Mouse (Mus musculus): ENCODE results near the gene Kctd5. TPM values are rescaled to one million over a fixed set of nuclear protein-coding genes. Genes with fewer than 3 reads are reported as not detected.

The Kctd5 gene
- total RNA-seq, 2 experiments from 2014 or later = 11.1 to 12.2 TPM

DNA sequence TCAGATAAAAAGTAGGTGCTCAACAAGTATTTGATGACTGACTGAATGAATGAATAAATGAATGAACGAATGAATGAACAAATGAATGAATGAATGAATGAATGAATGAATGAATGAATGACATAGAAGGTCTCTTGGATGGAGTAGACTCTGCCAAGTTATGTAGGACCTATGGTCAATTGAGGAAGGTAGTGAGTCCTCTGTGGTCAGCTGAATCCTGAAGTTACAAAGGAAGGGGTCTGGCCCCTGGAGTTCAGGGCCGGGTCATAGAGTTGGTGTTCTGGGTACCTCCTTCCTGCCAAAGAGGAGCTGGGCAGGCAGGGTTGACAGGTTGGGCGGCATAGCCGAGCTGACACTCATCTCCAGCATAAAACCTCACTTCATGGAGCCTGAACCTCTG lies 35.4 kb downstream of the Kctd5 start, which contains the start of gene Prss27:
Prss27 (plus strand) TSS at position 301 of the 400 bp plus-strand sequence.
- no peak for DNase-seq (ENCODE audit: low spot score in 2 of 2)

DNA sequence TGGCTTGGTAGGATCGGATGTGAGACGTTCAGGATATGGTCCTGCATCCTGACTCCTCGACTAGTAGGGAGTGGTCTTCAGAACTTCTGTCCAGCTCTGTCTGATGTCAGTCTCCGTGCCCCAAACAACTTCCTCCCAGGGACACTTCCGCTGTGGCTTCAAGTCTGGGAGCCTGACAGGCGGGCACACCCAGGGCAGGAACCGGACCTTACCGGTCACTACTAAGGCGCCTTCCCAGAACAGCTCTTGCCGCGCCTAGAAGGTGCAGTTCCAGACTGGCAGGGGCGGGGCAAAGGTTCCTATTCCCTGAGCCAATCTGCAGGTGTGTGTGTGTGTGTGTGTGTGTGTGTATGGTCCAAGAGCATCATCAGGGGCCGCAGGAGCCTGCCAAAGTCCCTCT lies 35.9 kb downstream of the Kctd5 start:
- DNase-seq (ENCODE audit: low spot score in 2 of 2) = no peak

DNA sequence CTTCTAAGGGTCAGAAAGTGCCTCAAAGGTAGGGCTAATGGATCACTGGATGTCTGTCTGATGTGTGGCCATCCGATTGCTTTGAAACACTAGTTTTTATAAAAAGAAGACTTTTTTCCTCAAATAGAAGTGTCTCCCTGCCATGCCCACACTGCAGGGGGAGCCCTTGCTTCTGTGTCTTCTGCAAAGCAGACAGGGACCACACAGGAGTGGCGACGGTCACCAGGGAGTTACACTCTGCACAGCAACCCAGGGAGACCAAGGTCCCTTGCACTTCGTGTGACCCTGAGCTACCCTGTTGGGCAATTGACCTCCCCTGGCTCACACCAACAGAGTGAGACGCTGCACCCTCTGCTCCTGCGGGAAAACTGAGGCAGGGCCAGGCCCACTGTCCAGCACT lies 36.3 kb downstream of the Kctd5 start:
- no peak for DNase-seq (ENCODE audit: low spot score in 2 of 2)

DNA sequence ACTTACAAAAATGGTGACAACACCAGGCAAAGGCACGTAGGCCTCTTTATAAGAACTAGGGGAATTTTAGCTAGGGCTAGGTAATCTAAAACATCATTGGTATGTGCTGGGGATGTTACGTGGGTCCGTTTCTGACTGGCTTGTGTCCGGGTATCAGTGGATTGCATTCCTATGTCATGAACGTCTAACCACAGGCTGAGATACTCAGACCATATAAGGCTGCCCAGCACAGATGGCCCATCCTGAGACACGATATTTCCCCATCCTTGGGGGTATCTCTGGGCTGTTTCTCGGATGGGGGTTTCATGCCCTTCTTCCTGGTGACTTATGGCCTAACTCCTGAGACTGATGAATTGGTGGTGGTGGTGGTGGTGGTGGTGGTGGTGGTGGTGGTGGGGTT lies 38.2 kb downstream of the Kctd5 start:
- DNase-seq (ENCODE audit: low spot score in 2 of 2) = no peak

DNA sequence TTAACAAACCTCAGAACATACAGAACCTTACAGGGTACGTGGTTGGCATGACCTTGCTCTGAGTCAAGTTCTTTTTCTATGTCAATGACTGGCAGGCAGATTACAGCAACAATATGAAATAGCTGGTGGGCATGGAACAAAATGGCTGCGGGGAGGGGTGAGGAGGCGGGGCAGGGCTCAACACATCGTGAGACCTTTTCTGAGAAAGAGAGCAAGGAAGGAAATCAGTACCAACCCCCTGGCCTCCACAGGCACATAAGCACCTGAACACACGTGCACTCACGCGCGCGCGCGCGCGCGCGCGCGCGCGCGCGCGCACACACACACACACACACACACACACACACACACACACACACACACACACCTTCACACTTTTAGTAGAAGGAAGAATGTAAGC lies 42.7 kb downstream of the Kctd5 start:
- no peak for DNase-seq (ENCODE audit: low spot score in 2 of 2)

DNA sequence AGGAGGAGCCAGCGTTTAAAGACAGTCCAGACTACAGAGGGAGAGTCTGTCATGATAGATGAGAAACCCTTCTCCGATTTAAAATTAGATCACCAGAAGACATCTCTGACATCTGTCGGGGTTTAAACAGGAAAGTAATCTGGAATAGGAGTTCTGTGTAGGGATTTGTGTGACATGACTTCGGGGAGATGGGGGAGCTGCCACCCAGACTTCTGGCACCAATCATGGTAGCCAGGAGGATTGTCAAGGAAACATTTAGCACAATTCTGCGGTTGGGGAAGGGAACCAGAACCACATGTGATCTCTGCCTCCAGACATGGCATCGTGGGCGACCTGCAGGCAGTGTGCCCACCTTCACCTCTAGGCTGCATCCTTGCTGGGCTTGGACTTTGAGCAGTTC lies 43.8 kb downstream of the Kctd5 start:
- no peak for DNase-seq (ENCODE audit: low spot score in 2 of 2)

DNA sequence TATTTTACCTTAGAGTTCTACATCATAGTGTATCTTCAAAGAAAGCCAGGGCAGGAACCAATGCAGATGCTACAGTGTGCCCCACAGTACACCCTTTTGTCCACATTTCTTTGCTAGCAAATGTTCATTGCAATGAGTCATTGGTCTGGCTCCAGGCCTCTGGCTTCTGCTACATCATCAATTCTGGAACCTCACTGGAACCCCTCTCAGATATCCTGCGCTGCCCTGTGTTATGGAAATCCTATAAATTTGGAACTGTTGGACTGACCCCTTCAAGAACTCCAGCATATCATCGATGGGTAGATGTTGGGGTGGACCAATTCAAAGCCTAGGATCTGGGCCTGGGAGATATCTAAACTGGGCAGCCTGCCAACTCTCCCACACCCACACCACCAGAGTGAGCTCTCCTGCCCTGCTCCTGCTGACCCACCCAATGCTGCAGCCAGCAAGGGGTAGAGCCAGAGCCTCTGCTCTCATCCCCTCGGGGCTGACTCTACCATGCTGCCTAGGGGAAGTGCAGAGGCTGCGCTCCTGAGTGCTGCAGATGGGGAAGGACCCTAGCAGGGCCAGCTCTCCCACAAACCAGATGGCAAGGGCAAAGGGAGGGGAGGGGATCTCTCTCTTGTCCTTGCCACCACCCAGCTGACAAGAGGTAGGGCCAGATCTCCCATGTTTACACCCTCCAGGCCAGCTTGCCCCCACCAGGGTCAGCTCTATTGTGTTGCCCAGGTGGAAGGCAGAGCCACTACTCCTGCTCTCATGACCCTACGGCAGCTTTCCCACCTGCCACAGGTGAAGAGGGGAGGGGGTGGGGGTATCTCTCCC lies 51.7 kb downstream of the Kctd5 start:
- DNase-seq (ENCODE audit: low spot score in 2 of 2) = no peak

DNA sequence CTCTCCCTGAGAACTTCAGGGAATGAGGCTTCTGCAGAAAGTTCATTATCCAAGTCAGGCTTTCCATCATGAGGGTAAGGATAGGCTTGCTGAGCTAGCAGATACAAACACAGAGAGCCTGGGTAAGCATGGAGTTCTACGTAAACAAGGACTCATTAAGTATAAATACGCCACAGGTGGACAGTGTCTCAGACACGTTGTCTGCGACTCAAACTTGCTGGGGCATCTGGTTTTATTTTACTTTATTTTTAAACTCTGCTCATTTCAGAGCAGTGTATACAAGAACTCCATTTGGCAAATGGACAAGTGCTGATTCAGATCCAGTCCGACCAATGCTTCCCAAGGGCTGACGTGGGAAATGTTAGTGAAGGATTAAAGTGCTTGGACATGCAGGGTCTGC lies 52.6 kb downstream of the Kctd5 start:
- DNase-seq (ENCODE audit: low spot score in 2 of 2) = no peak

DNA sequence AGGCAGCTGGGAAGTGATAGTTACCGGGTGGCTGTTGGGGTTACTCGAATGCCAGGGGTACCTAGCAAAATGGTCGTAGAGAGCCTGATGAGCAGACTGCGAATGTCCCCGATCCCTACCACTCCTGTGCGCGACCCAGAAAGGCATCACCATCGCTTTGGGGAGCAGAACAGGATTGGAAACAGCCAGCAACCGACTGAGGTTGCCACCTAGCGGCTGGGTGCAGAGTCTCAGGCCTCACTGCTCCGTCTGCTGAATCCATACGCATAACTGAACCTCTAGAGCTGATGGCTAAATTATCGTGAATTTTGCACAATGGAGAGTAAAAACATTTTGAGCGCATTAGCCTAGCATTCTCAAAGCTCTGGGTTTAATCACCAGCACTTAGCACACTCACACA lies 57.6 kb downstream of the Kctd5 start:
- peak; percentile 37 to 49 for DNase-seq (ENCODE audit: low spot score in 2 of 2)

DNA sequence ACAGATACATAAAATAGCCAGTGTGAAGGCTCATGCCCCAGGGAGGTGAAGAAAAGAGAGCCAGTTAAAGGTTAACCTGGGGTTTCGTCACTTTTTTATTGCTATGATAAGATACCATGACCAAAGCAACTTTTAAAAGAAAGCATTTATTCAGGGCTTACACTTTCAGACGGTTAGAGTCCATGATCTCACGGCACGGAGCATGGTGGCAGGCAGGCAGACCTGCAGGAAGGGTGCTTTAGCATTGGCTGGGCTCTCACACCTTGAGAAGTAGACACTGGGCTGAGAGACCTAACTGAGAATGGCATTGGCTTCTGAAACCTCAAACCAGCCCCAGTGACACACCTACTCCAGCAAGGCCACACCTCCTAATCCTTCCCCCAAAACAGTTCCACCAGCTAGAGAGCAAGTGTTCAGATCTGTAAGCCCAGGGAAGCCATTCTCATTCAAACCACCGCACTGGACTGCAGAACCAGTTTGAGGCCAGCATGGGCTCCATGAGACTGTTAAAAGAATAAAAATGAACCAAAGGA lies 58.8 kb downstream of the Kctd5 start:
- DNase-seq (ENCODE audit: low spot score in 2 of 2) = no peak

DNA sequence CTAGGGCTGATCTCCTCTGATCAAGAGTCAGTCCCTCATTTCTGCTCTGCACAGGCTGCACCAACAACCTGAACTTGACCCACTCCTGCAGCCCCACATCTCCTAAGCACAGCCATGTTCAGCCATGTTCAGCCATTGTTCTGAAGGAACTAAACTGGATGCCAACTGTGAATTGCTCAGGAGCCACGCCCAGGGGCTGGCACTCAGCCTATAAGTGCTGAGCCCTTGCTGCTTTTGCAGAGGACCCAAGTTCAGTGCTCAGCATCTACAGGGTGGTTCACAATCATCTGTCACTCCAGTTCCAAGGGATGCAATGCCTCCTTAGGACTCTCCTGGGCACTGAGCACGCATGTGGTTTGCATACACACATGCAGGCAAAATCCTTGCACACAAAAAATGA lies 60.4 kb downstream of the Kctd5 start:
- DNase-seq (ENCODE audit: low spot score in 2 of 2) = no peak

DNA sequence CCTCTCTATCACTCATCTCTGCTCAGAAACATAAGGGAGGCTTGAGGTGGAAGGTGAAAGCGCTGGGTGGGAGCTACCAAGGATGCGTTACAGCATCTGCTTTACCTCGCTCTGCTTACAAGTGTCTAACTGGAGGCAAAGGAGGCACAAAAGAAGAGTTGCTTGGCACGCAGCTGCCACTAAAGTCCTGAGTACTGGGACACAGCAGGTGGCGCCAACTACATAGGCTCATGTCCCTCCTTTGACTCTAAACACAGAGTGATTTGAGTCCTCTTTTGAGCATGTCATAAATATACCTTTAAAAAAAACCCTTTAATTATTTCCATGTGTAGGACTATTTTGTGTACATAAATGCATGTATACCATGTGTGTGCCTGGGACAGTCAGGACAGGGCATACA lies 63.7 kb downstream of the Kctd5 start:
- DNase-seq (ENCODE audit: low spot score in 2 of 2) = no peak

DNA sequence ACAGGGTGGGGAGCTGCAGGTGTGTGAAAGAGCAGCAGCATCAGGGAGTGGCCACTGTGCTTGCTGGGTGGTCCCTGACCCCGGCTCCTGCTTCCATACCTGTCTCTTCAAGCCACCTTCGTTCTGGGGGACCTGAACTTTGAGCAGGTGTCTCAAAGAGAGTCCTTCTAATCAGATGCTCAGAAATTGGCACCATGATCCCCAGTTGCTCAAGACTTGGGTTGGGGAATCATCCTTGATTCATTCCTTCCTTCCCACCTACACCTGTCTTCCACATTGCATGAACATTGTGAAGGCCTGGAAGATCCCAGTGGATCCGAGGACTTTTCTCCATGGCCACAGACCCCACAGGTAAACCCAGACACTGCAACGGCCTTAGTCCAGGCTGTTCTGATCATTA lies 65.2 kb downstream of the Kctd5 start:
- no peak for DNase-seq (ENCODE audit: low spot score in 2 of 2)

DNA sequence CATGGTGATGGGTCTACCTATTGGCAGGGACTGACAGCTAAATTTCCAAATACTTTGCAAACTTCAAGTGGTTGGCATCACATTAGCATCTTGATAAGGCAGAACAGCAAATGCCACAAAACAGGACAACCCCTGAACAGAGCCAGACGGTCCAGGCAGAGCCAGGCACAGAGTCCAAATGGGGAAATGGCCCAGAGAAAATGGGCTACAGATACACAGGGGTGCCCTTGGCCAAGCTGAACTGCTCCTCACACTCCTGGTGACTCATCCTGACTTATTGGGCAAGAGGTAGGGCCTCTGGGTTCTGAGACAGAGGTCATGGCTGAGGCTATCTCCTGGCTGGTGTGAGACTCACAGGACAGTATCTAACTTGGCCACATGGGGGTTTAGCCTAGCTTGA lies 65.9 kb downstream of the Kctd5 start:
- peak; percentile 38 to 57 for DNase-seq (ENCODE audit: low spot score in 2 of 2)

DNA sequence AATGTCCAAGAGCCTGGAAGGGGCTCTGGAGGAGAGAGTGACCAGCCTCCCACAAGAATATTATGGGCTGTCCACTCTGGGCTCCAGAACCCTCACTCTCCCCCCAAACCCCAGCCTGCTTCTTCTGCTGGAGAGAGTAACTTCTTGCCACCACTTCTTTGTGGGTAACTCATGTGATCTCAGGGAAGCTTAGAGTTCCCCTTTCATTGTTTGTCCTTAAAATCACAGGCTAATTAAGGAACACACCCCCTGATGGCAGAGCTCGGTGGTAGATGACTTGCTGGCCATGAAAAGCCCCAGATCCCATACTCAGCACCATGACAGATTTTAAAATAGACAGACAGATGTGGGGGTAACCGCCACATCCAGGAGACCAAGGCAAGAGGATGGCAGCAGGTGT lies 66.4 kb downstream of the Kctd5 start:
- DNase-seq (ENCODE audit: low spot score in 2 of 2) = no peak

DNA sequence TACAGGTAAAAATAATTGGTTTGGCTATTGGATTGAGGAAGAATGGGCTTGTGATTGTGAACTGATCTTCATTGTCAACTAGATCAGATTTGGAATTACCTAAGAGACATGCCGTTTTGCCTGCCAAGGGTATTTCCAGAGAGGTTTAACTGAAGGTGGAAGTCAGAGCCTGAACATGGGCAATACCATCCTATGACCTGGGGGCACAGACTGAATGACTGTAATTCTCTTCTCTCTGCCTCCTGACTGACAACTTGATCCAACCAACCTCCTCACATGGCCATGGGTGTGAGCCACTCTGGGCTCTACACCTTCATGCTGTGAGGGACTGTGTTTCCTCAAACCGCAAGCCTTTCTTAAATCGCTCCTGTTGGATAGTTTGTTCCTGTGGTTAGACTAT lies 68.2 kb downstream of the Kctd5 start:
- no peak for DNase-seq (ENCODE audit: low spot score in 2 of 2)

DNA sequence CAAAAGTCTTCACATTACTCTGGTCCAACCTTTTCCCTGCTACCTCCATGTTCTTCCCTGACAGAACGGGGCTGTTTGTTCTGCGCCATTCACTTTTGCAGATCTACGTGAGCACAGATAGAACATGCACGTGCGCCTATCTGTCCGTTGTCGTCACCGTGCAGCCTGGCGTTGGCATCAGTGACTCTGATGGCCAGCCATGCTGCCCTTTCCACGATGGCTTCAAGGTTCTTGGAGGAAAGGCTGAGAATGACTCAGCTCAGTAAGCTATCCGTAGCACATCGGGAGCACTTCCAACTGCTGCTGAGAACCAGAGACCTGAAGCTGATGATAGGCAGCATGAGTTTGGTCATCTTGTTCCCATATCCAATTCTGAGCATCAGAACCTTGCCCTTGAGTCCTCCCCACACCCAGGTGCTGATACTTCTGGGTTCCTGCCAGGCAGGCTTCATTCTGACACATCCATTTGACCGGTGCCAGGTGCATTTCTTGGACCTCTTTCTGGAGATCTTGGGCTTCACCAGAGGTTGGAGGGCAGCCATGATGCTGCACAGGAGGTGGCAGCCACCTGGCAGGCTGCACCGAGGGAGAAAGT lies 69.1 kb downstream of the Kctd5 start:
- DNase-seq (ENCODE audit: low spot score in 2 of 2) = peak in 1 of 2 experiments; percentile 38

DNA sequence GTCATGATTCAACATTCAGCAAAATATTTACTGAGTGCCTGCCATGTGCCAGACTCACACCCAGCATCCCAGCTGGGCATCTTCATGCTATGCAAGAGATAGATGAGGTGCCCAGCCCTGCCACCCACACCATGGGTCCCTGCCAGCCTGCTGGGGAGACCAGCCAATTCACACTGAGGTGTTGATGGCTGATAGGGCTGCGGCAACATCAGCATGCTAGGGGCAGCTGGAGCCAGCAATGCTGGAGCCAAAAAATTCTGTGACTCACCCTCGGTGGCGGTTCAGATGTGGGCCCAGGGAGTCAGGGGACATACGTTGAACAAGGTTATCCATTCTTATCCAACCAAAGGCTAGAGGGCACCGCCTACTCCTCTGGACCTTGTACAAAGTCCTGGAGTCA lies 72.9 kb downstream of the Kctd5 start:
- DNase-seq (ENCODE audit: low spot score in 2 of 2) = peak in 1 of 2 experiments; percentile 38

DNA sequence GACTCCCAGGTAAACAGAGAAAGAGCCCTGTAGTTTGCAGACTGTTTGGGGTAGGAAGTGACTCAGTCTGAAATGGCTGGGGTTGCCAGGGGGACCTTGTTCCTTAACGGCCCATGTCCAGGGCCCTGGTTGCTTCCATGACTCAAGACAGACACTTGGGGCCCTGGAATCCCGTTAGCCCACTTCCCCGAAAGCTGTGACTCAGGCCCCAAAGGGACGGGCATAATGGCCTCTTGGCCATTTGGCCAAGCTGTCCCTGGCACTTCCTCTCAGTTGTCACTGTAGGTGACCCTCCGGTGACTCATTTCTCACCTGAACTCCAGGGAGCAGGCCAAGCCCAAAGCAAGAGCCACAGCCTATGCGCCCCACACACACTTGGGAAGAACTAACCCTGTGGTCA lies 74.9 kb downstream of the Kctd5 start:
- no peak for DNase-seq (ENCODE audit: low spot score in 2 of 2)

DNA sequence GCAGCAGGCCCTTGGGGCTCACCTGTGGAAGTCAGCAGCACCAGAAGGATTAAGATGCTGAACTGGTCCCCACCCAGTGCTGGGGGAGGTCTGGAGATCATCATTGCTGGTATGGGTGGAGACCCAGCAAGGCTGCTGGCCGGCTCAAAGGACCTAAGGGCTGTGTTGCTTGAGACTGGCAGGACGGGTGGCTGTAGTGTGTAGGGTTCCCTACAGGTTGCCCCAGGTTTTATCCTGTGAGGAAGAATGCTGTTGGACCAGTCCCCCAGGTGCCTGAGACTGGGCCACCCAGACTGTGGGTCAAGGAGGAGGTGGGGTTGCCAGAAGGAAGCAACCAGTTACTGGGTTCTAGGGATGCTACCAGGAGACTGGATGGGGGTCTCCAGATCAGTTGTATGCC lies 75.4 kb downstream of the Kctd5 start, which contains the start of gene Prss22:
Prss22 (minus strand) TSS at position 200 of the 400 bp plus-strand sequence.
- DNase-seq (ENCODE audit: low spot score in 2 of 2) = no peak

Data from adrenal gland, adult 18-20 months (tissue).